Mouse (Mus musculus): ENCODE measurements at regions not wholly inside any gene's neighbourhood (a gene's known extent, or its start where the extent isn't known, plus 50 kb on each side); places are given as distances from the start of the nearest gene placed in this dataset.

DNA sequence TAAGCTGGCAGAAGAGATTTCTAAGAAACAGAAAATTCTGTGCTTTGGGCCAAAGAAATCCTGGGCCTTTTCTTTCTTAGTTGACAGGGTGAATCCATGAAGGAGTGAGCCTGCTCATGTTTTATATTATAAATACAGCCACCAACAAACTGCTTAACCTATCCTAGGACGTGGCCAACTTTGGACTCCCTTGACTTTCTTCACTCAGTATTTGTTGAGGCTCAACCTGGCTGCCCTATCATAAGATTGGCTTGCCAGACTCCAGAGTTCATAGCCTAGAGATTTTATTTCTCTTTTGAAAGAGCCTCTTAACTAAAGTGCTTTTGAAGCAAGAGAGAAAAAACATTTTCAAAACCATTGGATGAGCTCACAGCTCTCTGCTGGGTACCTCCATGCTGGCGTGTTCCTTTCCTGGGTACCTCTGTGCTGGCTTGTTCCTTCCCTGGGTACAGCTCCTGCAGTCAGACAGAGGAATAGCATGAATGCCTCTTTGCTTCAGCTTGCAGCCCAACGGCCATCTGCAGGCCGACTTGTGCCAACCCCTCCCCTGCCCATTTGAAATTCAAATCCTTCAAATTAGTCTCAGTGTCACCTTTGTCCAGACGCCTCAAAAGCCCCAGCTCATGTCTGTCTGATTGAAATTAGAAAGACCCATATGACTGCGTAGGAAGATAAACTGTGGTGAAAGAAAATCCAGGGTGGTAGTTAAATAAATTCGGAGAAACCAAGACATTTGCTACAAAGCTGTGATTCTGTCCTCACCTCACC is 173.0 kb upstream of the Pdzrn3 start:
- no peaks in the 10 kb centered on the region for H3K4me1 ChIP-seq
- peaks cover 7% of the 10 kb centered on the region; the same call in 1 of the 2 replicates for H3K9me3 ChIP-seq
- H3K4me3 ChIP-seq (replicated peaks), result no peak overlapping the region
- H3K36me3 ChIP-seq (replicated peaks; ENCODE audit: low read length), result no peaks in the 10 kb centered on the region
- no peak for TF ChIP-seq FLI1 (IDR thresholded peaks at IDR 0.05; ENCODE audit: low read length)
- TF ChIP-seq GATA1 (IDR thresholded peaks at IDR 0.05; ENCODE audit: borderline replicate concordance, low read length), result no peak
- H3K27me3 ChIP-seq (replicated peaks), result no peaks in the 10 kb centered on the region

DNA sequence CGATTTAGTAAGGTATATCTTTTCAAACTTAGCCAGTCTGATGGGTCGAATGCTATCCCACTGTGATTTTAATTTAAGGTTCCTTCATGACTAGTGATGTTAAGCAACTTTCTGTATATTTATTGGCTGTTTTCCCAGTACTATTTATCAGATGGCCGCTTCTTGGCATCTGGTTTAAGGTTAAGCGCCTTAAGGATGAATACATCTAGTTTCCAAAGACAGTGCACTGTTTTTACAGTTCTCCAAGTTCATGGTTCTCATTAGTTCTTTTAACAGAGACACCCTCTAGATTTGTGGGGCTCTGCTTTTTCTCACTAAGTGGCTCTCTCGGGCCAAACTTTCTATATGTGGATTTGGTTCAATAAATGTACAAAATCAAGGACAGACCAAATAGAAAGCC is 159.9 kb upstream of the Pdzrn3 start:
- 0 out of 2 replicates have a peak, but pooled peaks cover 3% of the 10 kb centered on the region for H3K9me3 ChIP-seq
- H3K36me3 ChIP-seq (replicated peaks; ENCODE audit: low read length), result no peaks in the 10 kb centered on the region
- TF ChIP-seq FLI1 (IDR thresholded peaks at IDR 0.05; ENCODE audit: low read length), result no peak
- TF ChIP-seq GATA1 (IDR thresholded peaks at IDR 0.05; ENCODE audit: borderline replicate concordance, low read length), result no peak
- no peaks in the 10 kb centered on the region for H3K27me3 ChIP-seq (replicated peaks)
- H3K4me1 ChIP-seq, result no peaks in the 10 kb centered on the region
- no peak overlapping the region for H3K4me3 ChIP-seq (replicated peaks)

DNA sequence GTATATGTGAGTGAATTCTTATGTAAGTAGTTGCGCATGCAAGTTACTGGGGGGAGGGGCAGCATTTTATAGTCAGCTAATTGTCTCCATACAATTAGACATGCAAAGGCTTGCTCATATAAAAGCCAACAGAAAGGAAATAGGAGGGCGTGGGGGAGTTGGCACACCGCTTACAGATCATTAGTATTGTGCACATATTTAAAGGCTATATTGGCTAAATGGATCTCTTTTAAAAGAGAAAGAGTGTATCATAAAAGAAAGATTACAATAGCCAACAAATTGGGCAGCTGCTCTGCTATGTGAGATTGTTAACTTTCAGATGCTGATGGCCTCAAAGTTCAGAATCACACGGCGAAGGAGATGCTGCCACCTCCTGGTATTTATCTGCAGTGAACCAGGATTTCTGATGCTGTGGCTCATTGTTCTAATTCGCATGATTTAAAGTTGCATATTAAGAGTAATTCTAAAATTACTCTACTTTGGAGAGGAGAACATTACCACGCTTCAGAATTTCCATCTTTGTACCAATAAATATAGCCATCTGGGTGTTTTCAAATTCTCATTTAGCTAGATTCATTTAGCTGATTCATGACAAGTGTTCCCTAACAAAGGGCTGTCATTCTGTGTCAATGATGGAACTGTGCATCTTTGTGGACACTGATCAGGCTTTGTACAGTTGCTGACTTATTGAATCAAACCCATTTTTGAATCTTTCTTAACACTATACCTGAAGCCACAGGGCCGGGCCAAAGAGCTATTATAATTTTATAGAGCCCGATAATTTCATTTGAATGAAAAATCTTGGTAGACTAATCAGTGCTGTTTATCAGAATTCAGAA is 156.7 kb upstream of the Pdzrn3 start:
- H3K4me1 ChIP-seq, result no peaks in the 10 kb centered on the region
- 0 out of 2 replicates have a peak, but pooled peaks cover 3% of the 10 kb centered on the region for H3K9me3 ChIP-seq
- TF ChIP-seq FLI1 (IDR thresholded peaks at IDR 0.05; ENCODE audit: low read length) (no peak), GATA1 (IDR thresholded peaks at IDR 0.05; ENCODE audit: borderline replicate concordance, low read length) (no peak)

DNA sequence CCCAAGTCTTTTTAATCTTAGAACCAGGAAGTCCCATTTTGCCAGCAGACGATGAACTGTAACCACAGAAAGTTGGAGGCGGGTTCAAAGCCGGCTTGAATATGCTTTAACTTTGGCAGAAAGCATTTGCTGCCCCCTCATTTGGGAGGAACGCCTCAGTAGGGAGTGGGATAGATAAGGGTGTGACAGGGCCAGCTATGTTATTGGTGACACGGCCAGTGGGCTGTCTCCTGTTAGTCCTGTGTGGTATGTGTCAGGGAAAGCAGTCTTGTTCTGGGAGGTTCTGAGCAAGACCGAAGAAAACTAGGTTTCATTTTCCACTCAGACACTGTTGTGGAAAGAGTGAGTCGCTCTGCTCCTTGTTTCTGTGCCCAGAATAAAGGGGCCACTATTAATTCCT is 154.7 kb upstream of the Pdzrn3 start:
- no peaks in the 10 kb centered on the region for H3K36me3 ChIP-seq (replicated peaks; ENCODE audit: low read length)
- H3K4me3 ChIP-seq (replicated peaks), result peak overlapping the region; percentile 86
- no peaks in the 10 kb centered on the region for H3K9me3 ChIP-seq
- no peaks in the 10 kb centered on the region for H3K4me1 ChIP-seq
- TF ChIP-seq GATA1 (IDR thresholded peaks at IDR 0.05; ENCODE audit: borderline replicate concordance, low read length), result no peak
- TF ChIP-seq FLI1 (IDR thresholded peaks at IDR 0.05; ENCODE audit: low read length), result no peak
- H3K27me3 ChIP-seq (replicated peaks), result no peaks in the 10 kb centered on the region

More for the DNA sequence above, 156.7 kb upstream of the Pdzrn3 start:
- Histone ChIP-seq H3K36me3 (replicated peaks; ENCODE audit: low read length) (no peaks in the 10 kb centered on the region), H3K4me3 (replicated peaks) (no peak overlapping the region), H3K27me3 (replicated peaks) (no peaks in the 10 kb centered on the region)

DNA sequence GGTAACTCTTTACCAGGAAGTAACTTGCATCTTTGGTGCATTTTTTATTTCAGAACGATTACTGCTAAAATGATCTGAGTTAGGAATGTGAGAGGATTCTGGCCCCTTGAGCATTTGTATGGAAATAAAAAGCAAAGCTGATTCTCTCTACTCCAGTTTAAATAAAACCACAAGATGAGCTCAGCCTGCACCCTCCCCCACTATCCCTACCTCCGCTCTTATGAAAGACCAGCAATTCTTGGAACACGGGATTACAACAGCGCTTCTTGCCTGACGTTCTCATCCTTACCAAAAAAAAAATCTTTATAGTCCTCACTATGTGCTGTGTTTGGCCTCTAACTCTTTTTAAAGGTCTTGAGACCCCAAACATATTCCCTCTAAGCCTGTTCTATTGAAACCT is 154.2 kb upstream of the Pdzrn3 start:
- Histone ChIP-seq H3K9me3 (no peaks in the 10 kb centered on the region), H3K4me3 (replicated peaks) (no peak overlapping the region), H3K36me3 (replicated peaks; ENCODE audit: low read length) (no peaks in the 10 kb centered on the region), H3K27me3 (replicated peaks) (no peaks in the 10 kb centered on the region), H3K4me1 (no peaks in the 10 kb centered on the region)
- TF ChIP-seq GATA1 (IDR thresholded peaks at IDR 0.05; ENCODE audit: borderline replicate concordance, low read length) (no peak), FLI1 (IDR thresholded peaks at IDR 0.05; ENCODE audit: low read length) (no peak)

DNA sequence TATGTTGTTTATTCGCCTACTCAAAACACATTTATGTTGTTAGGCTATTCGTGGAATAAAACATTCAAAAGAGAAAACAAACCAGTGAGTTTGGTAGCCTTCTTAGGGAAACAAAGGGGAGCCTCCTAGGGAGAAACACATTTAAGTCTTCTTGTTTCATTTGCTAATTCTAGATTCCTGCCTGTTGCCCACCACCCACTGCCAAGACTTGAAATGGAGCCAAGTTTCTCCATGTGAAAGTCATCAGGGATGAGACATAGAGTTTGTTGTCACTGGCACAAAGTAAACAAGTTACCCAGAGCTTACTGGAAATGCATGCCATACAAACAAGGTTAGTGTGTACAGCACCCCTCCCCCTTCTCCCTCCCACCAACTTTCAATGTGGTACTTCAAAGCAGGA is 147.4 kb upstream of the Pdzrn3 start:
- Histone ChIP-seq H3K4me1 (no peaks in the 10 kb centered on the region), H3K4me3 (replicated peaks) (no peak overlapping the region), H3K9me3 (peaks cover 30% of the 10 kb centered on the region), H3K27me3 (replicated peaks) (no peaks in the 10 kb centered on the region), H3K36me3 (replicated peaks; ENCODE audit: low read length) (no peaks in the 10 kb centered on the region)
- TF ChIP-seq GATA1 (IDR thresholded peaks at IDR 0.05; ENCODE audit: borderline replicate concordance, low read length), result no peak
- TF ChIP-seq FLI1 (IDR thresholded peaks at IDR 0.05; ENCODE audit: low read length), result no peak

DNA sequence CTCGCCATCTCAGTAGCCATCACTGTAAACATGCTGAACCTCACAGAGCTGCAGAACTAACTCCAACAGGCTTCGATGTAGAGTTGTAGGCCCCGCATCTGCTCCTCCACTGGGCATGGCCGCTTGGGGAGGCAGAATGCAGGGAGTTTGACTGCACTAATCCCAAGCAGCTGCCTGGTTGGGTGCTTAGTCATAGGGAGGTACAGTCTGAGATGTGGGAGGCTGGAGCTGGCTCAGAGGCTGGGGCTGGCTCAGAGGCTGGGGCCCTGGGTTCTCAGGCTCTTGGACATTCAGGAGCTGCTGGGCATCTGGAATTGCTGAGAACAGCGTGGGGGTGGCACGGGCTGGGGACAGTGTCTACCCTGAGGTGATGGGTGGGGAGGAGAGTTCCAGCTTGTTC is 143.6 kb upstream of the Pdzrn3 start:
- TF ChIP-seq FLI1 (IDR thresholded peaks at IDR 0.05; ENCODE audit: low read length) (no peak), GATA1 (IDR thresholded peaks at IDR 0.05; ENCODE audit: borderline replicate concordance, low read length) (no peak)
- Histone ChIP-seq H3K4me3 (replicated peaks) (no peak overlapping the region), H3K4me1 (no peaks in the 10 kb centered on the region), H3K27me3 (replicated peaks) (no peaks in the 10 kb centered on the region), H3K36me3 (replicated peaks; ENCODE audit: low read length) (no peaks in the 10 kb centered on the region), H3K9me3 (peaks cover 34% of the 10 kb centered on the region)

DNA sequence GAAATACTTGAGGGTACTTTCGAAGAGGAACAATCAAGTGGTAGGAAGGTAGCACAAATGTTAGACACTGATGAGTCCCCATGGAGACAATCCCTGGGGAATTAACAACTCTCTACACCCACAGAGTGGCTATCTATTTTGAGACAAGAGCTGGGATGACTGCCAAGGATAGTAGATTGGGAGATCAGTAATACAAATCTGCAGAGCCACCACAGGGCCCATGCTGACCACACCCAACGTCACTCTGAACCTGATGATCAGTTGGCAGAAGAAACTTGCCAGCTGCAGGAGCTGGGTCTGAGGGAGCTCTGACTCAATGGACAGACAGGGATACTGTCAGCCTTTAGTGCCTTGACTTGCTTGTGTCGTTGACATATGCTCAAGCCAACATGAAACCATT is 143.1 kb upstream of the Pdzrn3 start:
- Histone ChIP-seq H3K27me3 (replicated peaks) (no peaks in the 10 kb centered on the region), H3K9me3 (peaks cover 30% of the 10 kb centered on the region), H3K36me3 (replicated peaks; ENCODE audit: low read length) (no peaks in the 10 kb centered on the region), H3K4me1 (no peaks in the 10 kb centered on the region), H3K4me3 (replicated peaks) (no peak overlapping the region)
- no peak for TF ChIP-seq FLI1 (IDR thresholded peaks at IDR 0.05; ENCODE audit: low read length)
- no peak for TF ChIP-seq GATA1 (IDR thresholded peaks at IDR 0.05; ENCODE audit: borderline replicate concordance, low read length)

DNA sequence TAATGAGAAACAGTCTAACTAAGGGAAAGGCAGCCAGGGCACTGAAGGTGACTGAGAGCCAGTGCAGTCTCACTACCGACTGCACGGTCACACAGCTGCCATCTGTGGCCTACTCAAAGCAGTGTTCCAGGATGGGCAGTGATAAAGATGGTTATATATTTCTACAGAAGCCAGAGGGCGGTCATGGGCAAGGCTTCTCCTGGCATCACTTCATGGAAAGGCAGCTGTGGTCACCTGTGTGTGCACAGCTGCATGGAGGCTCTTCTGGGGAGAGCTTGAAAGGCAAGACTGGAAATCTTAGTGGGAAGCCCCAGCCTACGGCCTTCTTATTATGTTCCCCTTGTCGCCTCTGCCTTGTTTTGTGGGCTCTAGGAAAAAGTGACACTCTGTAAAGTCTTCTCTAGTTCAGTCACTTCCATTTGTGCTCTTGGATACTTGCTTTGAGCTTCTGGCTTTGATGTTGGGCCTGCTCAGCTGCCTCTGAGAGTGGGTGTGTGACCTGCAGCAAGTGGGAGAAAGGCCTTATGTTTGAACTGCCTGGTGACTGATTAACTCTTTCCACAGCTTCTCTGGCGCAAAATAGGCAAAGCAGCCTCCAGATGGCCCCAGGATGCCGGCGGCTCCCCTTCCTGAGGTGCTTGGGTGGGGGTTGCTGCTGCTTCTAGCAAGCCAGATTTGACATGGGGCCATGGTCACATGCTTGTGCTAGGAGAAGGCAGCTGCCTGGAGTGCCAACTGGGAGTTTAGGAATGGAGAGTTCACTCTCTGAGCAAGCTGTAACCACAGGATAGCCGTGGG is 141.4 kb upstream of the Pdzrn3 start:
- no peaks in the 10 kb centered on the region for H3K36me3 ChIP-seq (replicated peaks; ENCODE audit: low read length)
- no peaks in the 10 kb centered on the region for H3K27me3 ChIP-seq (replicated peaks)
- TF ChIP-seq FLI1 (IDR thresholded peaks at IDR 0.05; ENCODE audit: low read length), result no peak
- no peak for TF ChIP-seq GATA1 (IDR thresholded peaks at IDR 0.05; ENCODE audit: borderline replicate concordance, low read length)
- peaks cover 24% of the 10 kb centered on the region for H3K9me3 ChIP-seq
- H3K4me3 ChIP-seq (replicated peaks), result no peak overlapping the region
- no peaks in the 10 kb centered on the region for H3K4me1 ChIP-seq

All from megakaryocyte, embryonic 14.5 days (primary cell).